In genomic region chr10:82662267-82662990, GRCm38 (mm10) we compare ENCODE assay signal across 9 mouse cellular contexts. TPM values are rescaled to one million over a fixed set of nuclear protein-coding genes. Genes with fewer than 3 reads are reported as not detected.
DNase-seq lines count a peak whose midpoint lies in the region; ATAC-seq and TF ChIP-seq lines count a peak whose summit lies in the region.
"Had no signal": no experiment of that assay in that cellular context is flagged by ENCODE, and none has a peak within 500 bp of the region (broad histone marks: within the 10 kb centered on the region; RNA-seq: fewer than 3 reads in every experiment).

No protein-coding gene starts in this region.

- H3K4me1 ChIP-seq in hindbrain, embryonic 16.5 days (ENCODE audit: control insufficient read depth, insufficient read depth, low read depth, low read length), result peaks cover 2% of the 10 kb centered on the region; the same call in 1 of the 2 replicates
- no peaks in the 10 kb centered on the region for H3K4me1 ChIP-seq in hindbrain, embryonic 14.5 days (replicated peaks; ENCODE audit: control insufficient read depth, insufficient read depth, low read length)
- H3K4me1 ChIP-seq in cortical plate, adult 2 months (ENCODE audit: control insufficient read depth, insufficient read depth, low read length), result no peaks in the 10 kb centered on the region

- no peak for TF ChIP-seq CTCF in cortical plate, adult 2 months (IDR thresholded peaks at IDR 0.05; ENCODE audit: extremely low read depth, insufficient read depth, low read length)
- TF ChIP-seq CTCF in left cerebral cortex, adult 2 months (IDR thresholded peaks at IDR 0.05), result no peak

- 79% methylated on average over 14 of the region's 14 CpGs for WGBS in hindbrain, embryonic 16.5 days
- WGBS in hindbrain, embryonic 14.5 days, result 83% methylated on average over 14 of the region's 14 CpGs

- no peak overlapping the region for H3K4me2 ChIP-seq in hindbrain, embryonic 16.5 days (ENCODE audit: low read length)
- H3K4me2 ChIP-seq in hindbrain, embryonic 14.5 days (replicated peaks), result no peak overlapping the region

- ATAC-seq in hindbrain, embryonic 16.5 days, result peak; percentile 68
- ATAC-seq in hindbrain, embryonic 14.5 days (ENCODE audit: low FRiP score), result no peak

- no peak overlapping the region for H3K4me3 ChIP-seq in hindbrain, embryonic 16.5 days (ENCODE audit: low read length)
- H3K4me3 ChIP-seq in hindbrain, embryonic 14.5 days (replicated peaks; ENCODE audit: low read length), result no peak overlapping the region
- H3K4me3 ChIP-seq in cortical plate, adult 2 months (ENCODE audit: insufficient read depth, low read length), result no peak overlapping the region
- no peak overlapping the region for H3K4me3 ChIP-seq in left cerebral cortex, adult 2 months

- intact Hi-C loops in left cerebral cortex, adult 2 months (cut with DNase I), result loop anchor here (1.0 to 2.0 kb wide), 3 partner anchors 19 to 36 kb away; no protein-coding TSS in a partner anchor

- no peaks in the 10 kb centered on the region for H3K36me3 ChIP-seq in hindbrain, embryonic 16.5 days (ENCODE audit: control insufficient read depth, insufficient read depth, low read length)
- H3K36me3 ChIP-seq in hindbrain, embryonic 14.5 days (replicated peaks; ENCODE audit: control insufficient read depth, insufficient read depth), result no peaks in the 10 kb centered on the region

- H3K9me3 ChIP-seq in hindbrain, embryonic 16.5 days (ENCODE audit: control insufficient read depth, low read length), result no peaks in the 10 kb centered on the region
- no peaks in the 10 kb centered on the region for H3K9me3 ChIP-seq in hindbrain, embryonic 14.5 days (ENCODE audit: control insufficient read depth, low read length)

- no peak for DNase-seq in hindbrain, embryonic 14.5 days (ENCODE audit: low spot score)
- peak in 1 of 2 experiments; percentile 56 for DNase-seq in left cerebral cortex, adult 2 months (ENCODE audit: extremely low spot score in 1 of 2, low spot score in 2 of 2)
- peak; percentile 81 for DNase-seq in thymus, postnatal 0 days (ENCODE audit: low spot score)
- DNase-seq in retina, postnatal 1 day, result no peak
- DNase-seq in testis, postnatal 10 days (ENCODE audit: low spot score), result no peak
- DNase-seq in heart, postnatal 4 days, result no peak
- DNase-seq: gastrocnemius, postnatal 25 days had no signal

- TF ChIP-seq POLR2A in cortical plate, adult 2 months (IDR thresholded peaks at IDR 0.05; ENCODE audit: extremely low read depth, insufficient read depth, low read length), result 0 out of 2 replicates have a peak, but pooled peaks have one; percentile 9

- H3K9ac ChIP-seq in hindbrain, embryonic 16.5 days (ENCODE audit: low read depth, low read length), result no peak overlapping the region
- no peak overlapping the region for H3K9ac ChIP-seq in hindbrain, embryonic 14.5 days

- H3K27me3 ChIP-seq in hindbrain, embryonic 16.5 days (replicated peaks; ENCODE audit: control insufficient read depth, insufficient read depth, low read length), result no peaks in the 10 kb centered on the region
- no peaks in the 10 kb centered on the region for H3K27me3 ChIP-seq in hindbrain, embryonic 14.5 days (ENCODE audit: control insufficient read depth, insufficient read depth, low read length)

- H3K27ac ChIP-seq in hindbrain, embryonic 16.5 days (ENCODE audit: low read depth, low read length), result no peak overlapping the region
- H3K27ac ChIP-seq in hindbrain, embryonic 14.5 days, result no peak overlapping the region
- peak overlapping the region; percentile 51 for H3K27ac ChIP-seq in cortical plate, adult 2 months (ENCODE audit: insufficient read depth, low read length)
- peak overlapping the region; percentile 93 for H3K27ac ChIP-seq in left cerebral cortex, adult 2 months

RNA-seq across cellular contexts. Expression of gene Glt8d2, which starts 28.0 kb away (rescaled TPM):
- polyA plus RNA-seq in hindbrain, embryonic 16.5 days (2015; fragmentation: Nextera tagmentation; extraction: Ambion mirVana), result 1.5 and 2.4 TPM in 2 replicates
- 1.4 and 1.7 TPM in 2 replicates for polyA plus RNA-seq in hindbrain, embryonic 14.5 days (2014; fragmentation: Nextera tagmentation; extraction: Ambion mirVana)
- 17.7 and 18.1 TPM in 2 replicates for polyA plus RNA-seq in cortical plate, adult 2 months (2012; rRNA removed)
- total RNA-seq in left cerebral cortex, adult 2 months (2021), result 10 to 100 TPM; 22.4 to 26.6 TPM
- polyA plus RNA-seq in thymus, postnatal 0 days (2015; fragmentation: Nextera tagmentation; extraction: Ambion mirVana), result 3.7 and 3.8 TPM in 2 replicates
- total RNA-seq in heart, postnatal 4 days (2021), result 1 to 10 TPM; 3.0 to 3.9 TPM

RNA-seq across cellular contexts. Expression of gene Tdg, which starts 32.8 kb away (rescaled TPM):
- polyA plus RNA-seq in hindbrain, embryonic 16.5 days (2015; fragmentation: Nextera tagmentation; extraction: Ambion mirVana), result 123 and 150 TPM in 2 replicates
- 157 and 165 TPM in 2 replicates for polyA plus RNA-seq in hindbrain, embryonic 14.5 days (2014; fragmentation: Nextera tagmentation; extraction: Ambion mirVana)
- 54.7 and 61.6 TPM in 2 replicates for polyA plus RNA-seq in cortical plate, adult 2 months (2012; rRNA removed)
- 10 to 100 TPM; 42.7 to 50.2 TPM for total RNA-seq in left cerebral cortex, adult 2 months (2021)
- 119 TPM in 2 replicates for polyA plus RNA-seq in thymus, postnatal 0 days (2015; fragmentation: Nextera tagmentation; extraction: Ambion mirVana)
- total RNA-seq in heart, postnatal 4 days (2021), result 10 to 100 TPM; 43.8 to 48.9 TPM

RNA-seq across cellular contexts. Expression of gene Hcfc2, which starts 33.5 kb away (rescaled TPM):
- polyA plus RNA-seq in hindbrain, embryonic 16.5 days (2015; fragmentation: Nextera tagmentation; extraction: Ambion mirVana), result 37.7 and 44.6 TPM in 2 replicates
- 37.9 and 39.8 TPM in 2 replicates for polyA plus RNA-seq in hindbrain, embryonic 14.5 days (2014; fragmentation: Nextera tagmentation; extraction: Ambion mirVana)
- polyA plus RNA-seq in cortical plate, adult 2 months (2012; rRNA removed), result 33.1 and 33.8 TPM in 2 replicates
- total RNA-seq in left cerebral cortex, adult 2 months (2021), result 10 to 100 TPM; 45.1 to 47.4 TPM
- 32.1 and 34.0 TPM in 2 replicates for polyA plus RNA-seq in thymus, postnatal 0 days (2015; fragmentation: Nextera tagmentation; extraction: Ambion mirVana)
- 10 to 100 TPM; 37.1 to 38.5 TPM for total RNA-seq in heart, postnatal 4 days (2021)

RNA-seq across cellular contexts. Expression of gene 1190007I07Rik, which starts 39.4 kb away (rescaled TPM):
- 30.5 and 32.7 TPM in 2 replicates for polyA plus RNA-seq in hindbrain, embryonic 16.5 days (2015; fragmentation: Nextera tagmentation; extraction: Ambion mirVana)
- polyA plus RNA-seq in hindbrain, embryonic 14.5 days (2014; fragmentation: Nextera tagmentation; extraction: Ambion mirVana), result 38.2 and 41.0 TPM in 2 replicates
- polyA plus RNA-seq in cortical plate, adult 2 months (2012; rRNA removed), result 32.5 and 33.3 TPM in 2 replicates
- total RNA-seq in left cerebral cortex, adult 2 months (2021), result 10 to 100 TPM; 16.6 to 21.0 TPM
- 86.1 and 87.7 TPM in 2 replicates for polyA plus RNA-seq in thymus, postnatal 0 days (2015; fragmentation: Nextera tagmentation; extraction: Ambion mirVana)
- 10 to 100 TPM; 18.6 to 21.7 TPM for total RNA-seq in heart, postnatal 4 days (2021)

Comparison
In these comparisons a context has a peak if more than half of its experiments do, and no peak if none do; other contexts are left out.
1. H3K27ac ChIP-seq: peak in cortical plate, adult 2 months (single experiment) and left cerebral cortex, adult 2 months (single experiment); none in hindbrain, embryonic 16.5 days (single experiment) and hindbrain, embryonic 14.5 days (single experiment).